Mouse (Mus musculus) heart, postnatal 0 days (tissue): Measurements from ENCODE around the gene Cenpo.

Experiments
- CTCF ChIP-seq: IDR thresholded peaks from 2 replicates; pipeline ENCODE4 v1.5.1; 2016; ENCODE audit warnings: antibody characterized with exemption, control low read depth, low read depth
- EP300 ChIP-seq: IDR thresholded peaks from 2 replicates; pipeline ENCODE4 v1.6.1; 2016; ENCODE audit warnings: antibody characterized with exemption, low read depth

- TF ChIP-seq CTCF = no peak
- no peak for TF ChIP-seq EP300
Measured at GRCm38 (mm10) chr12:4198702-4199101, 35.4 kb downstream of the Cenpo start.
